Mouse (Mus musculus): ENCODE measurements around the gene Ptprm. TPM values are rescaled to one million over a fixed set of nuclear protein-coding genes. Genes with fewer than 3 reads are reported as not detected.

Gene Ptprm
- total and polyA plus RNA-seq, 3 experiments, result not detected

DNA sequence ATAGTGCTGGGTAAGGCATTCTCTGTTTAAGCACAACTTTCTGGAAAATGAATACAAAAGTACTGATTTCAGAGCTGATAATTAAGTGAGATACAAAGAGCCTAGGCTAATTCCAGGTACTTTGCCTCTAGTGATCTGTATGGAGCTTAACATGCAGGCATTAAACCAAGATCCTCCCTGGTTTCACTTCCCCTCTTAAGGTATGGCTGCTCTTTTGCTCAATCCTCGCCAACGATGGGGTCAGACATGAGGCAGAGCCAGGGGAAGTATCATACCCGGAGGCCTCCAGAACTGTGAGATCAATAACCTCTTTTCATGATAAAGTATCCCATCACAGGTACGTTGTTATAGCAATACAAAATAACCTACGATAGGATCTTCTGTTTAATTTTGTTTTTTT lies 5.3 kb upstream of the Ptprm start:
- Histone ChIP-seq H3K79me2 (ENCODE audit: control insufficient read depth, insufficient read depth, low read length, poor library complexity) (no peaks in the 10 kb centered on the region), H3K9me3 (replicated peaks; ENCODE audit: insufficient read depth, low read length) (no peaks in the 10 kb centered on the region), H3K9ac (ENCODE audit: control insufficient read depth, low read depth, low read length, poor library complexity, severe bottlenecking) (no peak overlapping the region), H3K4me3 (ENCODE audit: control insufficient read depth in 1 of 2, insufficient read depth in 1 of 2, low read depth in 2 of 2, low read length in 2 of 2) (no peak overlapping the region), H3K4me1 (ENCODE audit: control insufficient read depth in 1 of 2, insufficient read depth in 2 of 2, low read length in 2 of 2) (no peaks in the 10 kb centered on the region), H3K36me3 (ENCODE audit: control insufficient read depth in 1 of 2, insufficient read depth in 2 of 2, low read length in 2 of 2) (no peaks in the 10 kb centered on the region), H3K27ac (ENCODE audit: control insufficient read depth, low read depth, low read length) (no peak overlapping the region), H3K27me3 (ENCODE audit: control insufficient read depth in 1 of 2, insufficient read depth in 2 of 2, low read length in 2 of 2) (no peaks in the 10 kb centered on the region)
- TF ChIP-seq MAZ (IDR thresholded peaks at IDR 0.05; ENCODE audit: low read depth, low read length) (no peak), MAX (IDR thresholded peaks at IDR 0.05; ENCODE audit: low read length) (no peak), ELF1 (IDR thresholded peaks at IDR 0.05; ENCODE audit: low read depth, low read length) (no peak), ZMIZ1 (IDR thresholded peaks at IDR 0.05; ENCODE audit: low read depth, low read length) (no peak), MYB (IDR thresholded peaks at IDR 0.05; ENCODE audit: low read depth, low read length) (no peak), TCF12 (IDR thresholded peaks at IDR 0.05; ENCODE audit: low read depth, low read length) (no peak), TBP (IDR thresholded peaks at IDR 0.05; ENCODE audit: low read depth, low read length) (no peak), ZNF384 (IDR thresholded peaks at IDR 0.05; ENCODE audit: low read depth, low read length) (no peak), CHD2 (IDR thresholded peaks at IDR 0.05; ENCODE audit: low read length) (no peak), MYC (IDR thresholded peaks at IDR 0.05; ENCODE audit: low read depth, low read length) (no peak), CHD1 (IDR thresholded peaks at IDR 0.05; ENCODE audit: low read depth, low read length) (no peak), MXI1 (IDR thresholded peaks at IDR 0.05; ENCODE audit: low read depth, low read length) (no peak), BHLHE40 (IDR thresholded peaks at IDR 0.05; ENCODE audit: borderline replicate concordance, low read depth, low read length) (no peak), USF2 (IDR thresholded peaks at IDR 0.05; ENCODE audit: borderline replicate concordance in 1 of 2, insufficient read depth in 1 of 2, low read depth in 1 of 2, low read length in 2 of 2) (no peak)
- DNase-seq (ENCODE audit: low read depth, low spot score), result no peak

DNA sequence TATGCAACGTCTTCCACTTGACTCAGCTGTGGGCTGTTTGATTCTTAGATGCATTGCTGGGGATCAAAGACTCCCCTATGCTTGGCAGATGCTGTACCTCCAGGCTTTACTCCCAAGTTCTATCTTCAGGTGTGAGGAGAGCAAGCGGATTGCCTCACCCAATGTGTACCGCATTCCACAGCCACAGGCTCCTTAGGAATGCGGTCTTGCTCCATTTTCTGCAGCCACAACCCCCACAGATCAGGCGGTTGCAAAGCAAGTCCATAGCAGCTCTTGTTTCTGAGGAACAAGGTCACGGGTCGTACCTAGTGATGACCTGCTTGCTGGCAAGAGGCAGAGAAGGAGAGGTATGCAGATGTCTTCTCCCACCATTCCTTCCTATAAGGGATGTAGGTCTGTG lies 4.3 kb upstream of the Ptprm start:
- no peak overlapping the region for H3K4me3 ChIP-seq (ENCODE audit: control insufficient read depth in 1 of 2, insufficient read depth in 1 of 2, low read depth in 2 of 2, low read length in 2 of 2)
- H3K27me3 ChIP-seq (ENCODE audit: control insufficient read depth in 1 of 2, insufficient read depth in 2 of 2, low read length in 2 of 2), result no peaks in the 10 kb centered on the region
- no peak overlapping the region for H3K9ac ChIP-seq (ENCODE audit: control insufficient read depth, low read depth, low read length, poor library complexity, severe bottlenecking)
- DNase-seq (ENCODE audit: low read depth, low spot score), result no peak
- H3K9me3 ChIP-seq (replicated peaks; ENCODE audit: insufficient read depth, low read length), result no peaks in the 10 kb centered on the region
- H3K4me1 ChIP-seq (ENCODE audit: control insufficient read depth in 1 of 2, insufficient read depth in 2 of 2, low read length in 2 of 2), result no peaks in the 10 kb centered on the region
- no peak overlapping the region for H3K27ac ChIP-seq (ENCODE audit: control insufficient read depth, low read depth, low read length)
- no peaks in the 10 kb centered on the region for H3K79me2 ChIP-seq (ENCODE audit: control insufficient read depth, insufficient read depth, low read length, poor library complexity)
- H3K36me3 ChIP-seq (ENCODE audit: control insufficient read depth in 1 of 2, insufficient read depth in 2 of 2, low read length in 2 of 2), result no peaks in the 10 kb centered on the region
- no peak for TF ChIP-seq E2F4 (IDR thresholded peaks at IDR 0.05; ENCODE audit: borderline replicate concordance, low read depth, low read length)

DNA sequence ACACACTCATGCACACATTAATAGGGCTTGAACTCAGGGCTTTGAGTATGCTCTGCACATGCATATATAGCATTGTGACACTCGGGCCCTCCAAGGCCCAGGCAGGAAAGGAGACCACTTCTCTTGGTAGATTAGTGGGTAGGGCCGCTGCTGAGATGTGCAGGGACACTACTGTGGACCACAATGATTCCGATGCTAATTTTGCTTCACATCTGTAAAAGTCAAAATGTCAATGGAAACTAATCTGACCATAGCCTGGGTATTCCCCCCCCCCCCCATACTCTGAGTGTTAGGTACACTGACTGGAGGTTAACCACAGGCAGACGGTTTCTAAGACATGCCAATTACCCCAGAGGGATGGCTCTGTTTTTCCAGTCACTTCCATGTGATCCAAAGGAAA lies 2.9 kb upstream of the Ptprm start:
- no peak for DNase-seq (ENCODE audit: low read depth, low spot score)
- no peak for TF ChIP-seq NRF1 (IDR thresholded peaks at IDR 0.05; ENCODE audit: insufficient read depth, low read depth, low read length, poor library complexity, severe bottlenecking)
- TF ChIP-seq ZKSCAN1 (IDR thresholded peaks at IDR 0.05; ENCODE audit: low read depth, low read length), result no peak
- TF ChIP-seq MYC (IDR thresholded peaks at IDR 0.05; ENCODE audit: low read depth, low read length), result no peak
- TF ChIP-seq MYB (IDR thresholded peaks at IDR 0.05; ENCODE audit: low read depth, low read length), result no peak
- TF ChIP-seq TBP (IDR thresholded peaks at IDR 0.05; ENCODE audit: low read depth, low read length), result no peak
- TF ChIP-seq UBTF (IDR thresholded peaks at IDR 0.05; ENCODE audit: borderline replicate concordance, insufficient read depth, low read depth, low read length), result no peak
- TF ChIP-seq GABPA (IDR thresholded peaks at IDR 0.05; ENCODE audit: low read depth, low read length), result no peak
- TF ChIP-seq POLR2AphosphoS5 (IDR thresholded peaks at IDR 0.05; ENCODE audit: borderline replicate concordance, low read depth, low read length), result no peak
- TF ChIP-seq RAD21 (IDR thresholded peaks at IDR 0.05; ENCODE audit: low read depth, low read length), result no peak
- no peak for TF ChIP-seq TCF12 (IDR thresholded peaks at IDR 0.05; ENCODE audit: low read depth, low read length)
- no peak for TF ChIP-seq MXI1 (IDR thresholded peaks at IDR 0.05; ENCODE audit: low read depth, low read length)
- TF ChIP-seq MAFK (IDR thresholded peaks at IDR 0.05; ENCODE audit: borderline replicate concordance, low read depth, low read length), result no peak
- TF ChIP-seq ZNF384 (IDR thresholded peaks at IDR 0.05; ENCODE audit: low read depth, low read length), result no peak
- TF ChIP-seq CTCF (IDR thresholded peaks at IDR 0.05 in 2 of 3, conservative IDR thresholded peaks at IDR 0.05 in 1 of 3; ENCODE audit: control insufficient read depth in 1 of 3, insufficient read depth in 1 of 3, low read depth in 2 of 3, low read length in 3 of 3, poor library complexity in 1 of 3, severe bottlenecking in 1 of 3), result no peak
- no peak for TF ChIP-seq POLR2A (IDR thresholded peaks at IDR 0.05; ENCODE audit: control insufficient read depth in 1 of 2, insufficient read depth in 1 of 2, low read depth in 1 of 2, low read length in 2 of 2, poor library complexity in 1 of 2)
- no peak for TF ChIP-seq KAT2A (conservative IDR thresholded peaks at IDR 0.05; ENCODE audit: low read depth, low read length)
- TF ChIP-seq BHLHE40 (IDR thresholded peaks at IDR 0.05; ENCODE audit: borderline replicate concordance, low read depth, low read length), result no peak
- no peak for TF ChIP-seq POLR2AphosphoS2 (IDR thresholded peaks at IDR 0.05; ENCODE audit: low read length)

More for the DNA sequence above, 2.9 kb upstream of the Ptprm start:
- Histone ChIP-seq H3K27ac (ENCODE audit: control insufficient read depth, low read depth, low read length) (no peak overlapping the region), H3K36me3 (ENCODE audit: control insufficient read depth in 1 of 2, insufficient read depth in 2 of 2, low read length in 2 of 2) (no peaks in the 10 kb centered on the region), H3K9me3 (replicated peaks; ENCODE audit: insufficient read depth, low read length) (no peaks in the 10 kb centered on the region), H3K79me2 (ENCODE audit: control insufficient read depth, insufficient read depth, low read length, poor library complexity) (no peaks in the 10 kb centered on the region), H3K27me3 (ENCODE audit: control insufficient read depth in 1 of 2, insufficient read depth in 2 of 2, low read length in 2 of 2) (no peaks in the 10 kb centered on the region), H3K4me3 (ENCODE audit: control insufficient read depth in 1 of 2, insufficient read depth in 1 of 2, low read depth in 2 of 2, low read length in 2 of 2) (no peak overlapping the region), H3K9ac (ENCODE audit: control insufficient read depth, low read depth, low read length, poor library complexity, severe bottlenecking) (no peak overlapping the region), H3K4me1 (ENCODE audit: control insufficient read depth in 1 of 2, insufficient read depth in 2 of 2, low read length in 2 of 2) (no peaks in the 10 kb centered on the region)
